Mouse (Mus musculus) spleen, postnatal 14 days (tissue): ENCODE measurements around the gene Pard6b.

Source experiments
- DNase-seq, 2 experiments: peaks; one replicate each; pipeline ENCODE4 v3.0.0; 2021 to 2022; ENCODE audit warnings: low spot score in 2 of 2

The Pard6b gene

DNA sequence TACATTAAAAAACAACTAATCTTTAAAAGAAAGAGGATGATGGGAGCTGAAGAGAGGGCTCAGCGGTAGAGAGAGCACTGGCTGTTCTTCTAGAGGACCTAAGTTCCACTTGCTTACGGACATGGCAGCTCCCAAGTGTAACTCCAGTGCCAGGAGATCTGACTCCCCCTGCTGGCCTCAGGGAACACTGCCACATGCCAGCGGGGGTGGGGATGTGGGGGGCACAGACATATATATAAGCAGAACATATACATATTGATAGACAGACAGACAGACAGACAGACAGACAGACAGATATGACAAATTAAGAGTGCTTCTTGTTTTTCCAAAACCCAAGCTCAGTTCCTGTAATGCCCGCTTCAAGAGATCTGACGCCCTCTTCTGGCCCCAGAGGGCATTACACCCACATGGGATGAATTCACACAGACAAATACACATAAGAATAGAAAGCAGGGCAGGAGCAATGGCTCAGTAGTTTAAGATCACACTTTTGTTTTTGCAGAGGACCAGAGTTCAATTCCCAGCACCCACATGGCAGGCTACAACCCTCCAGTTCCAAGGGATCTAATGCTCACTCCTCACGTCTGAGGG, 21.5 kb upstream of the Pard6b start:
- no peak for DNase-seq

DNA sequence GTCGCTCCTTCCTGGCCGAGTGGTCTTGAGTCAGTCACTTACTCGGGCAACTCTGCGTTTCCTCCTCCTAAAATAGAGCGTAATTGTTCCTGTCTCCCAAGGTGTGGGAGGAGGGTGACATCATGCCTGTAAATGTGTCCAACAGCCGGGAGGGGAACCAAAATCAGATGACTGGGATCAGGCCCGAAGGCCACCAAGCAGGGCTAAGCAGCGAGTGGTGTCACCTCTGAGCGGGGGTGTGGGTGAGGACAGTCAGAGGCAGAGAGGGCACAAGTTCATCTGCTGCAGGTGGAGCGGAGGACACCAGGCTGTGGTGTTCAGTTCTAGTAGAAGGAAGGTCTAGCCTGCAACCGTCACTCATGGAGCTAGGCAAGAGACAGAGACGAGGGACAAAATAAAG, 17.1 kb upstream of the Pard6b start:
- DNase-seq = no peak

DNA sequence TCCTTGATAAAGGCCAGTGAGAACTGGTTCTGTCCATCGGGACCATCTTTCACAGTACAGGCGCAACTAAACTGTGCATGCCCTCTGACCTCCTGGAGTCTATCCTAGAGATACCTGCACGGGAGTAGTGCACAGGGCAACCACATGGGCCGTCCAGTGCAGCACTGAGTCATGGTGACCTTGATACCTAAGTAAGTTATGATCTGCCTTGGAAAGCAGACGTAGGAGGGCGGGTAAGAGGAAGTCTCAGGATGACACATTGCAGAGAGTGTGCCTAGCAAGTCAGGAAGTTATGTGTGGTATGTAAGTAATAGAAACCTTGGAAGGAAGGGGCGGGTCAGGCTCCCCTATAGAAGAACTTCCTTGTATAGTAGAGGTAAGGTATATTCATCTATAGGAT, 15.3 kb upstream of the Pard6b start:
- no peak for DNase-seq

DNA sequence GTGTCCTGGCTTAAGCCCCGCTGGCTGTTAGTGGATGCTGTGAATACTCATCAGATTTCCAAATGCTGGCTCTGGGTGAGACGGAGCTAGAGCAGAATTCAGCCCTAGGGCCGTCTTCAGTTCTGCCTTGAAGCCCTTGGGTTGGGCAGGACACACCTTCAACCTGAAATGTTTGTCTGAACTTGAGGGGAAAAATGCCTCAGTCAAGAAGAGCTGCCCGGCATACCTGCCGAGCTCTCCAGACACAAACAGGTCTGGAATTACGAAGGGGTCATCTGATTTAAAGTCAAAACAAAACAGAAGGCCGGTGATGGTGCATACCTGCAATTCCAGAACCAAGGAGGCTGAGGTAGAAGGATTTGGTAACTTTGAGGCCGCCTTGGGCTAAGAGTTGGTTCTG, 14.0 kb upstream of the Pard6b start:
- DNase-seq = no peak

DNA sequence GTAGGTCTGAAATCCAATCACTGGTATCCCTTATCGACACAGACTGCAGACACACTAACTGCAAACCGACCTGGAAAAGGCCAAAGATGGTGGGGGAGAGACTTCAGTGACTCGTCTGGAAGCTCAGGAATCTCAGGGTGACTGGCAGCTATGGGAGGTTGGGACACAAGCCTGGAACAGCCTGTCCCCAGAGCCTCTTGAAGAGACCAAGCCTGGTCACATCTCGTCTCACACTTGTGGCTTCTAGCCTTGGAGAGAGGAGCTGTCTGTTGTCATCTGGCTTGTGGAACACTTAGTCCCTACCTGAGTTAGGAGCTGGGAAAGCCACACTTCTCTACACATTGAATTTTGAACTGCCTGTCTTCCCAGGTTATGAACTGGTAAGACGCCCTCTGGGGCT, 10.4 kb upstream of the Pard6b start:
- DNase-seq = no peak

DNA sequence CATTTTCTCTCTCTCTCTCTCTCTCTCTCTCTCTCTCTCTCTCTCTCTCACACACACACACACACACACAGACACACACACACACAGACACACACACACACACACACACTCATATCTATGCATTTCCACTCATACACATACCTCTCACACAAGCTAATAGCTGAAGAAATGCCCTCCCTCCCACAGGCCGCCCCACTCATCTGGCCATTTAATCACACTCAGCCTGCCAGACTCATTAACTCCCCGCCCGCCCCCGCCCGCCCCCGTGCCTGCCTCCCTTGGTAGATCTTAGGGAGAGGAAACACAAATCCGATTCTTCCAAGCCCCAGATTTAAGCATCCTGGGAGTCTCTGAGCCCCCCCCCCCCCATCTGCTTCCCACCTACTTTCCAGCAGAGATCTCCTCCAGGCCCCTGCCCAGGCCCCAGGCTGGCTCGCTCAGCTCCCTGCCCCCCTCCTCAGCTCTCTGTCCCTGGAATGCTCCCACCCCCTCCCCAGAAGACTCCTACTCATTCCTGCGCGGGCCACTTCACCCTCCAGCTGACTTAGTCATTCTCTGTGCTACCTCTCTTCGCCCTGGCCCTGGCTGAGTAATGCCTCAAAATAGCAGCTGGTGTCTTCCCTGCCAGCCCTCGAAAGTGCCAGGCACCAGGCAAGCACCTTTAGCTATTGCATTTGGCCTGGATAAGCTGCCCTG, 8.2 kb upstream of the Pard6b start:
- no peak for DNase-seq

DNA sequence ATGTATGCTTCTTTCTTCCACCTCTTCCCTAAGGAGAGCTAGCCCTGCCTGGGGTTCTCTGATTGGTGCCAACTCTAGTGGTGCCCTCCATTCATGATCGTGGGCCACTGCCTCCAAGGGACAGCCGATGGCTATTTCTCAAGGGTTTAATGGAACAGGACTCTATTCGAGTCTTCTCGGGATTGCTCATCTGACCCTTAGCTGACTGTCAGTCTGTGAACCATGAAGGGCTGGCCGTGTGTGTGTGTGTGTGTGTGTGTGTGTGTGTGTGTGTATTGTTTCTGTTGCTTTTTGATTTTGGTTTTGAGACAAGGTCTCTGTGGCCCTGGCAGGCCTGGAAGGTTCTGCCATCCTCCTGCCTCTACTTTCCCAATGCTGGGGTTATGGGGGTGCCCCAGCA, 7.1 kb upstream of the Pard6b start:
- no peak for DNase-seq

DNA sequence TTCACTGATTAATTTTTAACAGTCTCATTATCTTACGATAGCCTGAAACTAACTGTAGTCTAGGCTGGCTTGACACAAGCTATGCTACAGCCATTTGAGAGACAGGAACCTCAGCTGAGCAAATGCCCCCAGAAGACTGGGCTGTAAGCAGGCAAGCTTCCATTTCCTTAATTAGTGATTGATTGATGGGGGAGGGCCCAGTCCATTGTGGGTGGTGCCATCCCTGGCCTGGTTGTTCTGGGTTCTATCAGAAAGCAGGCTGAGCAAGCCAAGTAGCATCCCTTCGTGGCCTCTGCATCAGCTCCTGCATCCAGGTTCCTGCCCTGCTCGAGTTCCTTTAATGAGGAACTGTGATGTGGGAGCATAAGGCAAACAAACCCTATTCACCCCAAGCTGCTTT, 6.3 kb upstream of the Pard6b start:
- no peak for DNase-seq

DNA sequence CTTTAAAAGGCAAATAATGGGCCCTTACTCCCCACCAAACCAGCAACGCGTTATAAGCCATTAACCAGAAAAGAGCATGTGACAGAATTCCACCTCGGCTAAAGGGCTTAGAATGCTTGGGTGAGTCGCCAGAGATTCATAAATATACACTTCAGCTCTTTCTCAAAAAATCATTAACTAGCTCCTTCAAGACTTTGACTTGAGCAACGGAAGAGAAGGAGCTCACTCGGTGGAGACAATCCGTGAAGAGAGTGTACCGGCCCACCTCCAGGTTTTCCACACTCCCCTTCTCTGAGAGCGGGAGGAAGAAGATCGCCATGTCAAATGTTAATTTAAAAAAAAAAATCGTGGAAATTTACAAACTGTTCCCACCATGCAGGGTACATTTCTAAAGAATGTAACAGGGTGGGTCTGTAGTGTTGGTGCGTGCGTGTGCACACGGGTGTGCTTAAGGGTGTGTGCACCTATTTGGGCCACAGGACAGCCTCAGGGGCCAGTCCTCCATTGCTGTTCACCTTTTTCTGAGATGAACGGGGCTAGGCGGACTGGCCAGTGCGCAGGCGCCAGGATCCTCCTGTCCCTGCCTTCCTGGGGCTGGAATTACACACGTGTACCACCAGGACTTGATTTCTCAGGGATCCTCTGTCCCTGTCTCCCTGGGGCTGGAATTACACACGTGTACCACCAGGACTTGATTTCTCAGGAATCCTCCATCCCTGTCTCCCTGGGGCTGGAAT, 3.8 kb upstream of the Pard6b start:
- DNase-seq = no peak

DNA sequence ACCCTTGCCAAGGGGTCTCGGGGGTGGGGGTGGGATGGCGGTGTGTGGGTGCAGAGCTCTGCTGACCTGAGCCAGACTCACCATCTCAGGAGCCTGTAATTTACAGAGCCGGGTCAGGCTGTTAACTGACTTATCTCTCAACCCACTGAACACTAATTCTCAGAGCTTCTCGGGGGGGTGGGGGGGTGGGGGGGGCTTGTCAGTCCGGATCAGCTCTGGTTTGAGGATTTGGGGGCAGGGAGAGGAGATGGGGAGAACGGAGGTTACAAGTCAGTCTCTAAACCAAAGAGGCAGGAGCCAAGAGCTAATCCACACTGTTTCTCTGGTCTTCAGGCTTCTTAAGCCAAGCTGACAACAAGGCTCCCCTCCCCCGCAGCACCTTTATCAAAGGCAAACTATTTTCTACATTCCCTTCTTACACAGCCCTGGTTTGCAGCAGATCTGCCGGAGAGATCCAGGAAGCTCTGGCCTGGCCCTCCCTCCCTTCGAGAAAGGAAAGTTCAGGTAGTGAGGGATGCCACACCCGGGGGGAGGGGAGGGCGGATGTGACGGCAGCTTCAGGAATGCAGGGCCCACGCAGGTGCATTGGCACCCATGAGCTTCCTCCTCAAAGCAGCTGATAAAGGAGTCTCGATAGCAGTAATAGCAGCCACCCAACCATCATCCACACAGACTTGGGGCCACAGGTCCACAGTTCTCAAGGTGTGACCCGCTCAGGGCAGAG, 2.5 kb upstream of the Pard6b start:
- no peak for DNase-seq

DNA sequence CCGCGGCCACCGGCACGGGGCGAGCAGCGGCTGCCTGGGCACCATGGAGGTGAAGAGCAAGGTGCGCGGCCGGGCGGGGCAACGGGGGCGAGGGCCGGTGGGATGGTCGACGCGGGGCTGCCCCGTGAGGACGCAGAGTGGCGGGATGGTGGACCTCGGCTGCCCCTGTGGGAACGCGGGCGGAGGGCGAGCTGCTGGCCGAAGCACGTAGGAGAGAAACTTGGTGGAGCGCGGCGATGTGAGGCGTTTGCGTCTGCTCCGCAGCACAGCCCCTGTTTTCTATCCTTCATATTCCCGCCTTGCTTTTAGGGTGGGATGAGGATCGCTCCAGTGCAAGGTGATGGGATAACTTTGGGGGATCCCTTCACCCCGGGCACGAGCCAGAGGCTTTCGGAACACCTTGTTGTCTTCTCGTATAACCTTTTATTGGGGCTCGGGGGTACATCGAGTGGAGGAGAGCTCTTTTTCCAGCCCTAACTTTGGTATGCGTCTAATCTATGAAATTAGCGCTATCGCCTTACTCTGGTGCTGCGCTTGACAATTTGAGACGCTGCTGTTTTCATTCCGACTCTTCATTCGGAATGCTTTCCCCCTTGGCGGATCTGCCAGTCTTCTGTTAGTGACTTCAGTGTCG, 612 bp downstream of the Pard6b start:
- DNase-seq = no peak

DNA sequence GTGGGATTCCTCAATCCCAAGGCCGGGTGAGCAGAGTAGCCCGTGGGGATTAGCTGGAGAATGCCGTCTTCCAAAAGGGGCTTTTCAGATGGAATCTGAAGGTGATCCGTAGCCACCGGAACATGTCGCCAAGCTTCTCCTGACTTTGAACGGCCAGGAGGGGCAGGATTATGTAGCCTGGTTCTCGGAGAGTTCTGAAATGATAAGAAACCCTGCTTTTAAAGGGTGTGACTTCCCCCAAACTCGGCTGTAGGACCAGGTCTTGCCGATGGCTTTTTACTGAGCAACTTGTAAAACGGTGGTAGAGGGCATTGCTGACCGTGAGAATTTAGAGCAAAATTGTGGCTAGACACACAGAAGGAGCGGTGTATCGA, 1.1 kb downstream of the Pard6b start:
- no peak for DNase-seq

DNA sequence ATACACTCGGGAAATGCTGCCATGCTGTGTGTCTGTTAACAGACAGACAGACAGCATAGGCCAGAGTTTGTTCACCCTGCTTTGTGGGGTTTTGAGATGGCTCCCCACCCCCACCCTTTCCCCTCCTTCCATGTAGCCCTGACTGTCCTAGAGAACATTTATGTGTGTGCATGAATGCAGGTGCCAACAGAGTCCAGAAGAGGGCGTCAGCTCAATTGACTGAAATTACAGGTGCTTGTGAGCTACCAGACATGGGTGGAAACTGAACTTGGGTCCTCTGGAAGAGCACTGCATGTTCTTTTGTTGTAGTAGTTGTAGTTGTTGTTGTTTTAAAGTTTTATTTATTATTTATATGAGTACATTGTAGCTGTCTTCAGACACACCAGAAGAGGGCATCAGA, 2.8 kb downstream of the Pard6b start:
- no peak for DNase-seq

DNA sequence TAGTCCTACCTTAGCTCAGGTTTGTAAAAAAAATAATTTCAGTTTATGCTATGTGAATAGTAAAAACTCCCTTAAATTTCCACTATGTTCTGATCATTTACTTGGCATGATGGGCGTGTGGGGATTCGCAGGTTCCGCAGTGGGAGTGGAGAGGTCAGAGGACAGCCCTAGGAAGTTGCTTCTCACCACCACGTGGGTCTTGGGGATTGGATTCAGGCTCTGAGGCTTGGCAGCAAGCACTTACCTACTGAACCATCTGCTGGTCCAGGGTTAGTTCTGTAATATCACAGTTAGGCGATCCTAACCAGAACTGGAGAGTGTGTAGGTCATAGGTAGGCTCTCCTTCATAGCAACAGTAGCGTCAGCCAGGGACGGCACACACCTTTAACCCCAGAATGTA, 3.4 kb downstream of the Pard6b start:
- DNase-seq = no peak

DNA sequence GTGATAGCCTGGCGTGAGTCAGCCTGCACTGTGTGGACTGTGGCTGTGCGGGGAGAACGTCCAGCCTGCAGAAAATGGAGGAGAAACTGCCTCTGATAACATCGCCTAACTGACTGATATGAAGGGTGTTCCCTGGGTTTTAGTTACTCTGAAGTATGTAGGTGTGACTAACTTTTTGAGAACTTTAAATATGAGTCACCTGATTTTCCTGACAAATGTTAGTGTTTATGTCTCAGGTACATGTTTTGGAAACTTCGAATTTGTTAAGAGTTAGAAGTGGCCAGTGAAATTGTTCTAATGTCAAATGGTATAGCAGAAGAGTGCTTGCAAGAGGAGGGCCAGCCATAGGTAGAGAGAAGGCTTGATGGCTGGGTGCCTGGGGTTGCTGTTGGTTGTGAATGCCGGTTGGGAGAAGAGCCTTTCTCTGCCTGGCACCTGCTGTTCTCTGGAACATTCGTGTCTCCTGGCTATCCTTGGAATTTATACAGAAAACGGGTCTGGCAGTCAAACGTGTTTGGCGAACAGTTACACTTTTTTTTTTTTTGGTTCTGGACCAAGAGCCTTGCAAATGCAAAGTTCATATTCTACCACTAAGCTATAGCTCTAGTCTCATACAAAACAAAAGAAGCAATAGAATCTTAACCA, 4.9 kb downstream of the Pard6b start:
- no peak for DNase-seq

DNA sequence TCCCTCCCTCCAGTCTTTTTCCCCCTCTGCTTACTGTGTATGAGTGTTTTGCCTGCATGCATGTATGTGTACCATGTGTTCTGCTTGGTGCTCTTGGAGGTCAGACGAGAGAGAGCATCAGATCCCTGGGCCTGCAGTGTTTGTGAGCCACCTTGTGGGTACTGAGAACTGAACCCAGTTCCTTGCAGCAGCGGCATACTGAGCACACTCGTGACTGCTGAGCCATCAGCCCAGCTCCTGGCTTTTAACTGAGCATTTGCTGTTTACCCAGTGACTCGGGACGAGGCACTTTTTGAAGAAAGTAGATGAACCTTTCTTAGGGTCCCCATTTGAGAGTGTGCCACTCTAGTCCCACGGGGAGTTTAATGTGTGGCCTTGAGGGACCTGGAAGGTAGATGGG, 5.5 kb downstream of the Pard6b start:
- no peak for DNase-seq

DNA sequence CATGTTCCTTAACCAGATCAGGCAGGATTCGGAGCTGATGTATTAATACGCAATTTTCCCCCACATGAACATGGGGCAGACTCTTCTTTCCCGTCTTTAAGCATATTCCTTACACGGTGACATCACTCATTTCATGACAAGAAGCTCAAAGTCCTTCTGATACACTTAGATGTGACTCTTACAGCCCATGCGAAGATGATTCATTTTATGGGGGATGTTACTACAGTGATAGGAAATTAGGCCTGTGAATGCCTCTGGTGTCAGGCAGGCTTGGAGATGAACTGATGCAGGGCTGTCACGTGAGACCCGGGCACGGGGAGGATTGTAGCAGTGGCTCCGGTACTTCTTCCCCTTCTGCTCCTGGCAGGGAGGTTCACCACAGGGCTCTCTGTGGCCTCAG, 6.0 kb downstream of the Pard6b start:
- no peak for DNase-seq

DNA sequence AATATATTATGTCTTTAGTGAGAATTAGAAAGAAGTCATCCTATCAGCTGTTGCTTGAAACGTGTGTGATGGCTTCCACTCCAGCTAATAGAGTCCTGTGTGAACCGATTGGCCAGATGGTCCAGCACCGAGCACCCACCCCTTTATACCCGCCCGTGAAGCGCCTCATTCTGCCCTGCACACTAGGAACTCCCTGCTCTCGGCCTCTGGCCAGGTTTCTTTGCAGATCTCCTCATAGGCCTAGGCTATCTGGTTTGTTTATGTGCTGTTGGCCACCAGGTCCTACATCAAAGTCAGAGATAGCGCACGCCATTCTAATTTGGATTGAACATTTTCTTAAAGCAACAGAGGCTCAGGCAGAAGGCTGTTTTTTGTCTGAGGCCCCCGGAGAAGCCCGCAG, 10.8 kb downstream of the Pard6b start:
- DNase-seq = no peak

DNA sequence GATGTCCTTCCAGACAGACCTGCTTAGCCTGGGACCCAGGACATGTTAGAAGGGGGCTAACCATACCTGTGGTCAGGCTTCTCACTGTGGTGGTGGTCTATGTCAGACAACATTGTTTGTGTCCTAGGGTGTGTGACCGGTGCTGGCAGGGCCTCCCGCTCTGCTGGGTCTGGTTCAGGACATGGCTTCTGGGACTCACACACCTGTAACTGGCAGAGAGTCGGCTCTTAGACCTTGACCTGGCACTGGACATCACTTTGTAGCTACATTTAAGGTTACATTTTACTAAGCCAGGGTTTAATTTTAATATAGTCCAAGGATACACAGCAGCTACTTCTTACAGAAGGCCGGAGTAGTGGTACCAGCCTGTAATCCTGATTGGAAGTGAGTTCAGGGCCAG, 12.3 kb downstream of the Pard6b start:
- DNase-seq = no peak

DNA sequence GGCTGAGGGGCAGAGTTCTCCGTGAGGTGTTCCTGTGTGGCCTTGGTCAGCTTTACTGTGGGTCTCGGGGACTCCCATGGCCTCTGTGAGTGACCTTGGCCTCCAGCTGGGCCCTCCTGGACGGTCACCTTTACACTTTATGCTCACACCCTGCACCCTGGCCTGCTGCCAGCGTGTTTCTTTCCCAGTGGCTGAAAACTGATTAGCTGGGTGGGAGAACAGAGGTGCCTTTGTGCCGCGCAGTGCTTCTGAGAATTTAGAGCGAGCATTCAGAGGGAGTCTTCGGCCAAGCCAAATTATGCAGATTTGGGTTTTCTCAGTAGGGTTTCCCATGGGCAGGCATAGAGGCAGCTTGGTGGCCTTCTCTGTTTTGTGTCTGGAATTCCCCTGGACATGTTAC, 14.3 kb downstream of the Pard6b start:
- no peak for DNase-seq

DNA sequence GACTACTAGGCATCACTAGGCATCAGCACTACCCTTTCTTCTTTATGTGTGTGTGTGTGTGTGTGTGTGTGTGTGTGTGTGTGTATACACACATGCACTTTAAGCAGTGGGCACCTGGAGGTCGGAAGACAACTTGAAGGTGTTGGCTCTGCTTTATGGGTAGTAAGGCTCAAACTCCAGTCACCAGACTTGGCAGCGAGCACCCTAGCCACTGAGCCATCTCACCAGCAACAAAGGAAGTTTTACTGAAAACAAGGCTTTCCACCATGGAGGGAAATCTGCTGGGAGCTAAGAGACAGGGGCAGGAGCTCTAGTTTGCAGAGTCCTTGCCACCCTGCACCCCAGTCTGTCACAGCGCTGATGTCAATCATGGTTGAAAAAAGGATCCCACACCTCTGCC, 15.7 kb downstream of the Pard6b start:
- no peak for DNase-seq

DNA sequence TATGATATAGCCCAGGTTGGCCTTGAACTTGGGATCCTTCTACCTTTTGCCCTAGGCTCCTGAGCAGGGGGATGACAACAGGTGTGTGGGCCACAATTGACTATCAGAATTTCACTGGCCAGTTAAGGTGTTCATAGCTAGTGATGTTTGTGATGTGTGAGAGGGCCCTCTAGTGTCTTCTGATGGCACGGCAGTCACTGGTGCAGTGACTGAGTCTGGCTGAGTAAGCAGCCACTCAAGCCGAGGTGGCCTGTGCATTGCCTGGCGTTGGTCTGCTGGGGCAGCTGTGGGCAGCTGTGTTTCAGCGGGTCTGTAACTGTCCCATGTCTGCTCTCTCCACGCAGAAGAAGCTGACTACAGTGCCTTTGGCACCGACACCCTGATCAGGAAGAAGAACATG, 17.2 kb downstream of the Pard6b start:
- DNase-seq = no peak
